22 mouse cellular contexts compared by ENCODE assay signal in the genomic region with DNA sequence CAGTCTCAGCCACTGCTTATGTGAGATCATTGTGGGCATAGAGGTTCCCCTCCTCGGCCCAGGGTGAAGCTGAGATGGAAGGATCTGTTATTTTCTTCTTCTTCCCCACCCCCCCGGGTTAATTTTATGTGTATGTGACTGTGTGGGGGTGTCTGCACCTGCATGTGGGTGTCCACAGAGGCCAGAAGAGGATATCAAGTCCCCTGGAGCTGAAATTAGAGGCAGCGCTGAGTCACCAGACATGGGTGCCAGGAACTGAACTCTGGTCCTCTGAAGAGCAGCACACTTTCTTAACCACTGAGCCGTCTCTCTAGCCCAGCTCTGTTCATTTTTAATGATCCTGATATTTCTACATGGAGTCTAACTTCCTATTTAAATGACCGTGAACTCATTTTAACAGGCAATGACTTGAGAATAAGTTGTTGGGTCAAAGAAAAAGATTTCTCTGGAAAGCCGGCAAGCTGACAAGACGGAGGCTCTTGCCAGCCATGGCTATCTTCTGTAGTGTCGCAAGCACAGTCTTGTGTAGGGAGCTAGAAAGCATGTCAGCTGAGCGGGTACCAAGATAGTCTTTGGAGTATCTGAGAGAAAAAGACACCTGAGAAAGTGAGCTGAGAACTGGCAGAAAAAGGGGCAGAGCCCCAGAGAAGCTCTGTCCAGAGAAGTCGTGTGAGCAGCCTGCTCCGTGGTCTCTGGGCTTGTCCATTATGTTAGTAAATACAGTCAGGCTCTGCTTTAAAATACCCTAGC. TPM values are rescaled to one million over a fixed set of nuclear protein-coding genes. Genes with fewer than 3 reads are reported as not detected.
"Had no signal": no experiment of that assay in that cellular context is flagged by ENCODE, and none has a peak within 500 bp of the region (broad histone marks: within the 10 kb centered on the region; RNA-seq: fewer than 3 reads in every experiment).

No protein-coding gene starts in this region.

- H3K9ac ChIP-seq: liver, embryonic 14.5 days; lung, embryonic 14.5 days; midbrain, embryonic 13.5 days; midbrain, embryonic 15.5 days; neural tube, embryonic 13.5 days; neural tube, embryonic 15.5 days; stomach, embryonic 15.5 days had no signal

- H3K27me3 ChIP-seq: midbrain, embryonic 13.5 days; midbrain, embryonic 15.5 days; neural tube, embryonic 13.5 days; neural tube, embryonic 15.5 days; stomach, embryonic 15.5 days had no signal

- DNase-seq: lung, adult 18-20 months; lung, embryonic 14.5 days; lung, postnatal 10 days; lung, postnatal 36 days; retina, postnatal 1 day; right cerebral cortex, adult 18-20 months; right cerebral cortex, postnatal 25 days; right cerebral cortex, postnatal 4 days; thymus, adult 2 months; thymus, postnatal 25 days; thymus, postnatal 4 days had no signal

- H3K4me2 ChIP-seq: lung, embryonic 14.5 days; midbrain, embryonic 13.5 days; midbrain, embryonic 15.5 days; neural tube, embryonic 13.5 days; neural tube, embryonic 15.5 days; stomach, embryonic 15.5 days had no signal

- ATAC-seq: midbrain, embryonic 13.5 days; midbrain, embryonic 15.5 days had no signal

- H3K27ac ChIP-seq: liver, embryonic 14.5 days; macrophage; midbrain, embryonic 10.5 days; midbrain, embryonic 13.5 days; midbrain, embryonic 15.5 days; neural tube, embryonic 13.5 days; neural tube, embryonic 15.5 days; stomach, embryonic 15.5 days; stomach, postnatal 0 days had no signal

- H3K9me3 ChIP-seq: midbrain, embryonic 15.5 days; neural tube, embryonic 13.5 days; neural tube, embryonic 15.5 days; stomach, embryonic 15.5 days had no signal

- H3K36me3 ChIP-seq: midbrain, embryonic 10.5 days; midbrain, embryonic 13.5 days; midbrain, embryonic 15.5 days; neural tube, embryonic 13.5 days; neural tube, embryonic 15.5 days; stomach, embryonic 15.5 days had no signal

- H3K4me3 ChIP-seq: midbrain, embryonic 10.5 days; midbrain, embryonic 13.5 days; midbrain, embryonic 15.5 days; myocyte; neural tube, embryonic 13.5 days; neural tube, embryonic 15.5 days; stomach, embryonic 15.5 days had no signal

- H3K4me1 ChIP-seq: midbrain, embryonic 10.5 days; midbrain, embryonic 15.5 days; neural tube, embryonic 13.5 days; neural tube, embryonic 15.5 days; stomach, embryonic 15.5 days had no signal

RNA-seq across cellular contexts. Expression of a gene that starts 38.2 kb away (rescaled TPM):
- total RNA-seq: megakaryocyte-erythroid progenitor cell, adult 5-6 weeks had no signal
- polyA plus RNA-seq: macrophage had no signal
